Mouse (Mus musculus) G1E (cell line): ENCODE data around the gene Grrp1.

Source experiments
- CTCF ChIP-seq: IDR thresholded peaks from 2 replicates; pipeline ENCODE4 v1.5.1; 2012; ENCODE audit warnings: low read depth, low read length, inconsistent platforms, mixed read lengths
- GATA1 ChIP-seq: IDR thresholded peaks from 2 replicates; pipeline ENCODE4 v1.6.1; 2012; ENCODE audit warnings: borderline replicate concordance, low read length, inconsistent platforms, mixed read lengths
- TAL1 ChIP-seq: conservative IDR thresholded peaks from 2 replicates; pipeline ENCODE4 v1.6.1; 2012; ENCODE audit warnings: low read depth, low read length, inconsistent platforms, mixed read lengths

DNA sequence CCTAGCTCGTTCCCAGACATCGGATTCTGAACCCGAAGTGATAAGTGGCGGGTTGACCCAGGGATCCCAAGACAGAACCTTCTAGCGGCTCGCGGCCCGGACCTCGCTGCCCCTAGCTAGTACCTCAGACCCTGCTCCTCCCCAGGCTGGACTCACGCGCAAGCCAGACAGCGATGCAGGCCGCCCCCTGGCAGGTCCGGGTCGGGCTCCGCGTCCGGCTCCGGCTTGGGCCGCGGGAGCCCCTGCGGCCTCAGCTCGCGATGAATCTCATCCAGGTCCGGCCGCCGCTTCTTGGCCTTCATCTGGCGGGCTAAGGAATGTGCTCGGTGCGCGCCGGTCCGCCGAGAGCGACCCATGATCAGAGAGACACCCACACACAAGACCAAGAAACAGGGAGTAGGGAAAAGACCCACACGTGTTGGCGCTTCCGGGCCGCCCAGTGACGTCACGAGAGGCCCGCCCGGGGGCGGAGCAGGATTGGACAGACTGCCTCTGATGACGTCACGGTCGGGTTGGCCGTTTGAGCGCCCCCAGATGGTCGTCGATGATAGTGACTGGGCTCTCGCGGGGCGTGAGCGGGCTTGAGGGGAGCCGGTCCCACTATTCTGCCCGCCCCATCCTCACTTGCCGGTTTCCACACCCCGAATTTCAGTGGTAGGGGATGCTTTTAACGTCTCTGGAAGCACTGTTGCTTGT, 8.6 kb downstream of the Grrp1 start, which contains the start of gene Zfp593:
- peak; percentile 47; the same call in 1 of the 2 replicates for TF ChIP-seq CTCF
- no peak; the same call in 1 of the 2 replicates for TF ChIP-seq TAL1
- no peak for TF ChIP-seq GATA1
